ENCODE assay signal across 12 mouse cellular contexts in genomic region chr14:8207105-8207504, GRCm38 (mm10). TPM values are rescaled to one million over a fixed set of nuclear protein-coding genes. Genes with fewer than 3 reads are reported as not detected.
DNase-seq lines count a peak whose midpoint lies in the region; ATAC-seq and TF ChIP-seq lines count a peak whose summit lies in the region.
"Had no signal": no experiment of that assay in that cellular context is flagged by ENCODE, and none has a peak within 500 bp of the region (broad histone marks: within the 10 kb centered on the region; RNA-seq: fewer than 3 reads in every experiment).

No protein-coding gene starts in this region.

- ATAC-seq in lung, embryonic 14.5 days (ENCODE audit: insufficient read depth): 0 out of 2 replicates have a peak, but pooled peaks have one; percentile 42
- peak; percentile 64; the same call in 1 of the 2 replicates for ATAC-seq in limb, embryonic 13.5 days (ENCODE audit: low FRiP score, low read depth)
- 0 out of 2 replicates have a peak, but pooled peaks have one; percentile 39 for ATAC-seq in neural tube, embryonic 15.5 days (ENCODE audit: low FRiP score)

- no peak overlapping the region for H3K4me3 ChIP-seq in lung, embryonic 14.5 days (ENCODE audit: low read depth, low read length)
- H3K4me3 ChIP-seq in forebrain, embryonic 10.5 days: no peak overlapping the region
- H3K4me3 ChIP-seq in limb, embryonic 13.5 days: no peak overlapping the region
- no peak overlapping the region for H3K4me3 ChIP-seq in neural tube, embryonic 15.5 days (replicated peaks)
- H3K4me3 ChIP-seq: gastrocnemius, adult 2 months; hindbrain, embryonic 15.5 days; myocyte had no signal

- no peak overlapping the region for H3K9ac ChIP-seq in lung, embryonic 14.5 days
- no peak overlapping the region for H3K9ac ChIP-seq in limb, embryonic 13.5 days
- no peak overlapping the region for H3K9ac ChIP-seq in neural tube, embryonic 15.5 days (replicated peaks)
- H3K9ac ChIP-seq: hindbrain, embryonic 15.5 days had no signal

- 35% methylated on average over 5 of the region's 5 CpGs for WGBS in lung, embryonic 14.5 days
- WGBS in forebrain, embryonic 10.5 days: 24% methylated on average over 5 of the region's 5 CpGs
- WGBS in limb, embryonic 13.5 days: 17% methylated on average over 5 of the region's 5 CpGs
- WGBS in neural tube, embryonic 15.5 days: 21% methylated on average over 5 of the region's 5 CpGs

- H3K4me1 ChIP-seq in lung, embryonic 14.5 days (ENCODE audit: insufficient read depth): no peaks in the 10 kb centered on the region
- H3K4me1 ChIP-seq in forebrain, embryonic 10.5 days: peaks cover 18% of the 10 kb centered on the region
- peaks cover 13% of the 10 kb centered on the region for H3K4me1 ChIP-seq in limb, embryonic 13.5 days
- 0 out of 2 replicates have a peak, but pooled peaks cover 3% of the 10 kb centered on the region for H3K4me1 ChIP-seq in neural tube, embryonic 15.5 days
- H3K4me1 ChIP-seq: hindbrain, embryonic 15.5 days had no signal

- no peaks in the 10 kb centered on the region for H3K36me3 ChIP-seq in lung, embryonic 14.5 days (ENCODE audit: insufficient read depth)
- H3K36me3 ChIP-seq in forebrain, embryonic 10.5 days (replicated peaks): no peaks in the 10 kb centered on the region
- H3K36me3 ChIP-seq in limb, embryonic 13.5 days: no peaks in the 10 kb centered on the region
- no peaks in the 10 kb centered on the region for H3K36me3 ChIP-seq in neural tube, embryonic 15.5 days
- H3K36me3 ChIP-seq: G1E; hindbrain, embryonic 15.5 days had no signal

- no peak for DNase-seq in lung, embryonic 14.5 days
- DNase-seq in lung, postnatal 4 days: no peak
- no peak for DNase-seq in forebrain, embryonic 10.5 days (ENCODE audit: extremely low spot score, low spot score)
- no peak for DNase-seq in adrenal gland, postnatal 10 days
- no peak for DNase-seq in cerebellum, adult 9-11 months
- no peak for DNase-seq in kidney, adult 18-20 months
- DNase-seq: gastrocnemius, adult 2 months had no signal

- H3K9me3 ChIP-seq in lung, embryonic 14.5 days (ENCODE audit: low read depth, low read length): no peaks in the 10 kb centered on the region
- no peaks in the 10 kb centered on the region for H3K9me3 ChIP-seq in forebrain, embryonic 10.5 days
- H3K9me3 ChIP-seq in limb, embryonic 13.5 days: no peaks in the 10 kb centered on the region
- H3K9me3 ChIP-seq in neural tube, embryonic 15.5 days (replicated peaks): no peaks in the 10 kb centered on the region
- H3K9me3 ChIP-seq: G1E; hindbrain, embryonic 15.5 days had no signal

- H3K27ac ChIP-seq in lung, embryonic 14.5 days (ENCODE audit: low read depth): no peak overlapping the region
- peak overlapping the region; percentile 16; the same call in 1 of the 2 replicates for H3K27ac ChIP-seq in forebrain, embryonic 10.5 days
- no peak overlapping the region for H3K27ac ChIP-seq in limb, embryonic 13.5 days
- H3K27ac ChIP-seq in neural tube, embryonic 15.5 days (replicated peaks): no peak overlapping the region
- H3K27ac ChIP-seq: gastrocnemius, adult 2 months; hindbrain, embryonic 15.5 days had no signal

- TF ChIP-seq CTCF in lung, embryonic 14.5 days (IDR thresholded peaks at IDR 0.05; ENCODE audit: low read depth): no peak

- no peak overlapping the region for H3K4me2 ChIP-seq in lung, embryonic 14.5 days
- no peak overlapping the region for H3K4me2 ChIP-seq in limb, embryonic 13.5 days (replicated peaks)
- no peak overlapping the region for H3K4me2 ChIP-seq in neural tube, embryonic 15.5 days
- H3K4me2 ChIP-seq: hindbrain, embryonic 15.5 days had no signal

- no peaks in the 10 kb centered on the region for H3K27me3 ChIP-seq in lung, embryonic 14.5 days (ENCODE audit: insufficient read depth, low read length)
- 0 out of 2 replicates have a peak, but pooled peaks cover 5% of the 10 kb centered on the region for H3K27me3 ChIP-seq in forebrain, embryonic 10.5 days (ENCODE audit: poor library complexity, severe bottlenecking)
- H3K27me3 ChIP-seq in limb, embryonic 13.5 days: no peaks in the 10 kb centered on the region
- no peaks in the 10 kb centered on the region for H3K27me3 ChIP-seq in neural tube, embryonic 15.5 days (replicated peaks)
- H3K27me3 ChIP-seq: hindbrain, embryonic 15.5 days had no signal

RNA-seq across cellular contexts. Expression of gene Kctd6, which starts 6.8 kb away (rescaled TPM):
- 15.6 and 16.6 TPM in 2 replicates for polyA plus RNA-seq in lung, embryonic 14.5 days (2014; fragmentation: Nextera tagmentation; extraction: Ambion mirVana)
- polyA plus RNA-seq in forebrain, embryonic 10.5 days (2016; fragmentation: Nextera tagmentation; extraction: Ambion mirVana): 2.8 and 3.1 TPM in 2 replicates
- polyA plus RNA-seq in limb, embryonic 13.5 days (2015; fragmentation: Nextera tagmentation; extraction: Ambion mirVana): 7.8 and 11.5 TPM in 2 replicates
- 15.1 and 22.5 TPM in 2 replicates for polyA plus RNA-seq in neural tube, embryonic 15.5 days (2015; fragmentation: Nextera tagmentation; extraction: Ambion mirVana)
- total RNA-seq in adrenal gland, postnatal 10 days (2021): 10 to 100 TPM; 13.5 to 14.3 TPM

RNA-seq across cellular contexts. Expression of gene Pdhb, which starts 34.3 kb away (rescaled TPM):
- polyA plus RNA-seq in lung, embryonic 14.5 days (2014; fragmentation: Nextera tagmentation; extraction: Ambion mirVana): 166 and 173 TPM in 2 replicates
- polyA plus RNA-seq in forebrain, embryonic 10.5 days (2016; fragmentation: Nextera tagmentation; extraction: Ambion mirVana): 205 and 209 TPM in 2 replicates
- 206 and 208 TPM in 2 replicates for polyA plus RNA-seq in limb, embryonic 13.5 days (2015; fragmentation: Nextera tagmentation; extraction: Ambion mirVana)
- polyA plus RNA-seq in neural tube, embryonic 15.5 days (2015; fragmentation: Nextera tagmentation; extraction: Ambion mirVana): 296 and 297 TPM in 2 replicates
- 100 to 1,000 TPM; 530 to 551 TPM for total RNA-seq in adrenal gland, postnatal 10 days (2021)

RNA-seq across cellular contexts. Expression of gene Acox2, which starts 52.0 kb away (rescaled TPM):
- 0.47 and 0.78 TPM in 2 replicates for polyA plus RNA-seq in lung, embryonic 14.5 days (2014; fragmentation: Nextera tagmentation; extraction: Ambion mirVana)
- not detected in 2 replicates for polyA plus RNA-seq in forebrain, embryonic 10.5 days (2016; fragmentation: Nextera tagmentation; extraction: Ambion mirVana)
- polyA plus RNA-seq in limb, embryonic 13.5 days (2015; fragmentation: Nextera tagmentation; extraction: Ambion mirVana): not detected in 2 replicates
- polyA plus RNA-seq in neural tube, embryonic 15.5 days (2015; fragmentation: Nextera tagmentation; extraction: Ambion mirVana): 0.22 TPM in 1 of 2 replicates, not detected in the other
- 10 to 100 TPM; 16.0 to 37.1 TPM for total RNA-seq in adrenal gland, postnatal 10 days (2021)
- total RNA-seq: G1E had no signal
- polyA plus RNA-seq: G1E had no signal
